Mouse (Mus musculus) heart, embryonic 12.5 days (tissue): Measurements from ENCODE around the gene Tmem274. TPM values are rescaled to one million over a fixed set of nuclear protein-coding genes. Genes with fewer than 3 reads are reported as not detected.
"Not testable (repeated sequence)": the region's sequence is repeated elsewhere in the genome, so short reads cannot be mapped to it uniquely, and the experiment has no call there.

ENCODE experiments used
- ATAC-seq: fragments of 200-750 bp; cut with Nextera tagmentation; 2 replicates; pipeline ENCODE4 v1.8.0; 2017; ENCODE audit warnings: moderate TSS enrichment, moderate library complexity; ENCODE audit not compliant: insufficient number of reproducible peaks, low FRiP score
- H3K27ac ChIP-seq: fragments of 300-500 bp; sonication (generic); 2 replicates; pipeline ENCODE4 v1.5.1; 2016; ENCODE audit warnings: mild to moderate bottlenecking, moderate library complexity; ENCODE audit not compliant: poor library complexity, severe bottlenecking
- H3K27me3 ChIP-seq: fragments of 300-500 bp; sonication (generic); replicated peaks from 2 replicates; pipeline ENCODE4 v1.6.1; 2016; ENCODE audit warnings: mild to moderate bottlenecking, moderate library complexity
- H3K36me3 ChIP-seq: fragments of 300-500 bp; sonication (generic); 2 replicates; pipeline ENCODE4 v1.6.1; 2016; ENCODE audit warnings: mild to moderate bottlenecking, moderate library complexity
- H3K4me1 ChIP-seq: fragments of 300-500 bp; sonication (generic); replicated peaks from 2 replicates; pipeline ENCODE4 v1.6.1; 2016; ENCODE audit warnings: mild to moderate bottlenecking
- H3K4me2 ChIP-seq: fragments of 300-500 bp; sonication (generic); 2 replicates; pipeline ENCODE4 v1.6.1; 2016; ENCODE audit warnings: mild to moderate bottlenecking, moderate library complexity
- H3K4me3 ChIP-seq: fragments of 300-500 bp; sonication (generic); 2 replicates; pipeline ENCODE4 v1.5.1; 2016; ENCODE audit warnings: mild to moderate bottlenecking
- H3K9ac ChIP-seq: fragments of 300-500 bp; sonication (generic); 2 replicates; pipeline ENCODE4 v1.6.1; 2016; ENCODE audit warnings: mild to moderate bottlenecking, moderate library complexity
- H3K9me3 ChIP-seq: fragments of 300-500 bp; sonication (generic); replicated peaks from 2 replicates; pipeline ENCODE4 v1.6.1; 2016; ENCODE audit warnings: mild to moderate bottlenecking, moderate library complexity
- WGBS: fragments of 180-500 bp; shearing (Covaris S2); methylation state at CpG from one replicate; pipeline ENCODE4 v1.1.7; 2016; 5-methylcytosine and 5-hydroxymethylcytosine counted together
- polyA plus RNA-seq: library from polyadenylated mRNA; unstranded; fragments of >200 nt; fragmentation: Nextera tagmentation; extraction: Ambion mirVana; gene quantifications from 2 replicates; pipeline ENCODE4 v1.2.1, GENCODE M21; 2016

Tmem274 gene
- polyA plus RNA-seq, 1 experiment from 2014 or later, result 0.29 TPM

GRCm38 (mm10) chr4:149454263-149454662, 22.9 kb upstream of the Tmem274 start:
- H3K27me3 ChIP-seq, result no peaks in the 10 kb centered on the region
- H3K27ac ChIP-seq, result no peak overlapping the region
- no peak overlapping the region for H3K9ac ChIP-seq
- peaks cover 3% of the 10 kb centered on the region; the same call in 1 of the 2 replicates for H3K4me1 ChIP-seq
- ATAC-seq, result no peak
- peaks cover 4% of the 10 kb centered on the region; the same call in 1 of the 2 replicates for H3K9me3 ChIP-seq
- no peaks in the 10 kb centered on the region for H3K36me3 ChIP-seq
- 75% methylated on average over 17 of the region's 17 CpGs for WGBS
- H3K4me3 ChIP-seq, result no peak overlapping the region
- no peak overlapping the region for H3K4me2 ChIP-seq

GRCm38 (mm10) chr4:149454879-149455278, 22.3 kb upstream of the Tmem274 start, which contains the start of gene Rbp7:
Gene Rbp7, minus strand, starts transcription at chr4:149454978.
- peak; percentile 29; the same call in 1 of the 2 replicates for ATAC-seq
- Histone ChIP-seq H3K4me2 (no peak within 1 kb of the TSS), H3K9me3 (peaks cover 4% of the 10 kb centered on the region; the same call in 1 of the 2 replicates), H3K4me1 (peaks cover 3% of the 10 kb centered on the region; the same call in 1 of the 2 replicates), H3K27me3 (no peaks in the 10 kb centered on the region), H3K9ac (no peak within 1 kb of the TSS), H3K4me3 (no peak within 1 kb of the TSS), H3K36me3 (no peaks in the 10 kb centered on the region), H3K27ac (no peak within 1 kb of the TSS)
- 51% methylated on average over 8 of the region's 8 CpGs for WGBS

- H3K4me2 ChIP-seq, H3K27me3 ChIP-seq, H3K4me3 ChIP-seq, H3K36me3 ChIP-seq, H3K9me3 ChIP-seq, H3K9ac ChIP-seq, H3K27ac ChIP-seq, ATAC-seq: not testable (repeated sequence)
- 78% methylated on average over 27 of the region's 27 CpGs for WGBS
- H3K4me1 ChIP-seq, result peaks cover 11% of the 10 kb centered on the region
Observed at GRCm38 (mm10) chr4:149457163-149457562, 20.0 kb upstream of the Tmem274 start.

- no peak overlapping the region; the same call in 1 of the 2 replicates for H3K9ac ChIP-seq
- H3K27me3 ChIP-seq, result no peaks in the 10 kb centered on the region
- H3K4me3 ChIP-seq, result no peak overlapping the region
- no peaks in the 10 kb centered on the region for H3K9me3 ChIP-seq
- H3K27ac ChIP-seq, result no peak overlapping the region
- H3K36me3 ChIP-seq, result no peaks in the 10 kb centered on the region
- 0 out of 2 replicates have a peak, but pooled peaks have one; percentile 15 for ATAC-seq
- WGBS, result 65% methylated on average over 6 of the region's 6 CpGs
- no peak overlapping the region for H3K4me2 ChIP-seq
- peaks cover 16% of the 10 kb centered on the region for H3K4me1 ChIP-seq
Observed at GRCm38 (mm10) chr4:149457831-149458430, 19.2 kb upstream of the Tmem274 start.

- Histone ChIP-seq H3K4me2 (no peak overlapping the region), H3K27ac (no peak overlapping the region), H3K27me3 (no peaks in the 10 kb centered on the region), H3K9me3 (no peaks in the 10 kb centered on the region), H3K36me3 (no peaks in the 10 kb centered on the region), H3K4me1 (peaks cover 17% of the 10 kb centered on the region), H3K9ac (no peak overlapping the region), H3K4me3 (no peak overlapping the region)
- ATAC-seq, result no peak
- WGBS, result 51% methylated on average over 5 of the region's 5 CpGs
Observed at GRCm38 (mm10) chr4:149458526-149458925, 18.7 kb upstream of the Tmem274 start.

GRCm38 (mm10) chr4:149459425-149459824, 17.8 kb upstream of the Tmem274 start:
- Histone ChIP-seq H3K9me3 (no peaks in the 10 kb centered on the region), H3K36me3 (no peaks in the 10 kb centered on the region), H3K4me3 (no peak overlapping the region), H3K27me3 (no peaks in the 10 kb centered on the region), H3K27ac (no peak overlapping the region), H3K9ac (no peak overlapping the region), H3K4me2 (no peak overlapping the region), H3K4me1 (peaks cover 18% of the 10 kb centered on the region)
- 78% methylated on average over 1 of the region's 1 CpGs for WGBS
- no peak for ATAC-seq

- not testable (repeated sequence) for H3K36me3 ChIP-seq, H3K9me3 ChIP-seq, ATAC-seq, H3K27me3 ChIP-seq, H3K27ac ChIP-seq, H3K4me2 ChIP-seq, H3K4me3 ChIP-seq, H3K9ac ChIP-seq
- WGBS, result 84% methylated on average over 2 of the region's 2 CpGs
- H3K4me1 ChIP-seq, result peaks cover 18% of the 10 kb centered on the region
Observed at GRCm38 (mm10) chr4:149460475-149460874, 16.7 kb upstream of the Tmem274 start.

GRCm38 (mm10) chr4:149461579-149462304, 15.4 kb upstream of the Tmem274 start:
- Histone ChIP-seq H3K4me1 (peaks cover 18% of the 10 kb centered on the region), H3K36me3 (no peaks in the 10 kb centered on the region; the same call in 1 of the 2 replicates), H3K27me3 (no peaks in the 10 kb centered on the region), H3K27ac (no peak overlapping the region), H3K4me2 (no peak overlapping the region), H3K9me3 (no peaks in the 10 kb centered on the region), H3K9ac (no peak overlapping the region), H3K4me3 (no peak overlapping the region)
- WGBS, result 70% methylated on average over 5 of the region's 7 CpGs
- no peak for ATAC-seq

- H3K9me3 ChIP-seq, result no peaks in the 10 kb centered on the region
- H3K36me3 ChIP-seq, result peaks cover 3% of the 10 kb centered on the region
- no peak overlapping the region for H3K9ac ChIP-seq
- H3K4me3 ChIP-seq, result no peak overlapping the region
- no peak overlapping the region for H3K27ac ChIP-seq
- peaks cover 18% of the 10 kb centered on the region for H3K4me1 ChIP-seq
- no peaks in the 10 kb centered on the region for H3K27me3 ChIP-seq
- no peak for ATAC-seq
- no peak overlapping the region for H3K4me2 ChIP-seq
- WGBS, result 75% methylated on average over 6 of the region's 6 CpGs
Observed at GRCm38 (mm10) chr4:149462305-149462971, 14.7 kb upstream of the Tmem274 start.

GRCm38 (mm10) chr4:149463435-149463950, 13.7 kb upstream of the Tmem274 start:
- Histone ChIP-seq H3K36me3 (peaks cover 9% of the 10 kb centered on the region), H3K9me3 (no peaks in the 10 kb centered on the region), H3K9ac (no peak overlapping the region), H3K27ac (no peak overlapping the region), H3K4me2 (no peak overlapping the region), H3K4me1 (peaks cover 15% of the 10 kb centered on the region), H3K27me3 (no peaks in the 10 kb centered on the region), H3K4me3 (no peak overlapping the region)
- no peak for ATAC-seq
- WGBS, result 60% methylated on average over 6 of the region's 6 CpGs

- Histone ChIP-seq H3K4me1 (peaks cover 6% of the 10 kb centered on the region; the same call in 1 of the 2 replicates), H3K4me2 (no peak overlapping the region), H3K4me3 (no peak overlapping the region), H3K36me3 (peaks cover 49% of the 10 kb centered on the region), H3K27ac (no peak overlapping the region), H3K27me3 (no peaks in the 10 kb centered on the region), H3K9me3 (no peaks in the 10 kb centered on the region), H3K9ac (no peak overlapping the region)
- ATAC-seq, result no peak
- 91% methylated on average over 3 of the region's 3 CpGs for WGBS
Observed at GRCm38 (mm10) chr4:149469557-149469956, 7.6 kb upstream of the Tmem274 start.
